Mouse (Mus musculus): ENCODE results near the gene Caskin1. TPM values are rescaled to one million over a fixed set of nuclear protein-coding genes. Genes with fewer than 3 reads are reported as not detected.

The Caskin1 gene
- polyA plus RNA-seq, 1 experiment from 2014 or later, result 6.2 TPM

DNA sequence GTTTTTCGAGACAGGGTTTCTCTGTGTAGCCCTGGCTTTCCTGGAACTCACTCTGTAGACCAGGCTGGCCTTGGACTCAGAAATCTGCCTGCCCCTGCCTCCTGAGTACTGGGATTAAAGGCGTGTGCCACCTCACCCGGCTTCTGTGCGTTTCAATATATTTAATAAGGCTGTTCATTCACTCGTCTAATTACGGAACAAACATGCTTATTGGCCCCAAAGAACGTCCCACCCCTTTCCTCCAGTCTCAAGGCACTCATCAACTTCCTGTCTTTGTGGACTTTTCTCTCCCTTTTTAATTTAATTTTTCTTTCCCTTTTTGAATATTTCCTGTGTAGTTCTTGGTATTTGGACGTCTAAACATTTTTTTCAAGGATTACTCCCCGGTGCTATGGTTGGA, 60.0 kb downstream of the Caskin1 start:
- whole genome bisulfite sequencing, result 45% methylated on average over 9 of the region's 9 CpGs
- no peaks in the 10 kb centered on the region for H3K9me3 ChIP-seq (ENCODE audit: control insufficient read depth, low read length)
- peaks cover 12% of the 10 kb centered on the region for H3K4me1 ChIP-seq (ENCODE audit: control insufficient read depth, insufficient read depth, low read length)
- no peak overlapping the region for H3K4me3 ChIP-seq (ENCODE audit: low read depth, low read length)
- ATAC-seq (ENCODE audit: low FRiP score) (no peak), DNase-seq (ENCODE audit: low spot score, missing footprints) (peak; percentile 83)
- no peak overlapping the region for H3K4me2 ChIP-seq
- H3K27ac ChIP-seq (ENCODE audit: low read depth, low read length), result no peak overlapping the region
- no peaks in the 10 kb centered on the region for H3K36me3 ChIP-seq (ENCODE audit: control insufficient read depth, insufficient read depth, low read length)
- no peak overlapping the region for H3K9ac ChIP-seq (ENCODE audit: low read length)
- H3K27me3 ChIP-seq (ENCODE audit: control insufficient read depth, insufficient read depth, low read length), result peaks cover 14% of the 10 kb centered on the region

DNA sequence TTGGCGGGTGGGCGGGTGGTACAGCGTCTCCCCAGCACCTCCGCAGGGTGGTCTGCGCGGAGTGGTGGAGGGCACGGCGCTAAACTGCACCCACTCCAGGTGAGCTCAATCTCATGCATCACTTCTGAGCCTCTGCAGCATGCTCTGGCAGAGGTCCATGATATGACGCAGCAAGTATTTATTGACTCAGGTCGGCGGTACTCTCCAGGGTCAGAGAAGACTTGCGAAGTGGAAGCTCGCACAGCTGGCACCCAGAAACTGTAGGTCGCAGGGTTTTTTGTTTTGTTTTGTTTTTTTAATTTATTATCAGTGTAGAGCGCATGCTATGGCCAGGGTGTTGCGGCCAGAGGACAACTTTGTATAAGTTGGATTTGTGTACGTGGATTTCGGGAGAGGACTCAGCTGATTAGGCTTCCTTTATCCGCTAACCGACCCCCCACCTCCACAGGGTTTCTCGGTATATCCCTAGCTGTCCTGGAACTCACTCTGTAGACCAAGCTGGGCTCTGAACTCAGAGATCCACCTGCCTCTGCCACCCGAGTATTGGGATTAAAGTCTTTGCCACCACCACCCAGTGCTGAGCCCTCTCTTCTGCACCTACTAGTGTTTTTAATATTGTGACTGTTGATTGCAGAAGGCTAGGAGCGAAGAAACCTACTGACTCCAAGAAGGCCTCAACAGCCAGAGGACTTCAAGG, 60.7 kb downstream of the Caskin1 start:
- Histone ChIP-seq H3K27me3 (ENCODE audit: control insufficient read depth, insufficient read depth, low read length) (peaks cover 14% of the 10 kb centered on the region), H3K4me3 (ENCODE audit: low read depth, low read length) (peak overlapping the region; percentile 69), H3K27ac (ENCODE audit: low read depth, low read length) (no peak overlapping the region), H3K9ac (ENCODE audit: low read length) (peak overlapping the region; percentile 21; the same call in 1 of the 2 replicates), H3K9me3 (ENCODE audit: control insufficient read depth, low read length) (no peaks in the 10 kb centered on the region), H3K36me3 (ENCODE audit: control insufficient read depth, insufficient read depth, low read length) (no peaks in the 10 kb centered on the region), H3K4me1 (ENCODE audit: control insufficient read depth, insufficient read depth, low read length) (peaks cover 12% of the 10 kb centered on the region), H3K4me2 (peak overlapping the region; percentile 48)
- WGBS, result 6% methylated on average over 23 of the region's 23 CpGs
- DNase-seq (ENCODE audit: low spot score, missing footprints) (peak; percentile 85), ATAC-seq (ENCODE audit: low FRiP score) (peak; percentile 0; the same call in 1 of the 2 replicates)

DNA sequence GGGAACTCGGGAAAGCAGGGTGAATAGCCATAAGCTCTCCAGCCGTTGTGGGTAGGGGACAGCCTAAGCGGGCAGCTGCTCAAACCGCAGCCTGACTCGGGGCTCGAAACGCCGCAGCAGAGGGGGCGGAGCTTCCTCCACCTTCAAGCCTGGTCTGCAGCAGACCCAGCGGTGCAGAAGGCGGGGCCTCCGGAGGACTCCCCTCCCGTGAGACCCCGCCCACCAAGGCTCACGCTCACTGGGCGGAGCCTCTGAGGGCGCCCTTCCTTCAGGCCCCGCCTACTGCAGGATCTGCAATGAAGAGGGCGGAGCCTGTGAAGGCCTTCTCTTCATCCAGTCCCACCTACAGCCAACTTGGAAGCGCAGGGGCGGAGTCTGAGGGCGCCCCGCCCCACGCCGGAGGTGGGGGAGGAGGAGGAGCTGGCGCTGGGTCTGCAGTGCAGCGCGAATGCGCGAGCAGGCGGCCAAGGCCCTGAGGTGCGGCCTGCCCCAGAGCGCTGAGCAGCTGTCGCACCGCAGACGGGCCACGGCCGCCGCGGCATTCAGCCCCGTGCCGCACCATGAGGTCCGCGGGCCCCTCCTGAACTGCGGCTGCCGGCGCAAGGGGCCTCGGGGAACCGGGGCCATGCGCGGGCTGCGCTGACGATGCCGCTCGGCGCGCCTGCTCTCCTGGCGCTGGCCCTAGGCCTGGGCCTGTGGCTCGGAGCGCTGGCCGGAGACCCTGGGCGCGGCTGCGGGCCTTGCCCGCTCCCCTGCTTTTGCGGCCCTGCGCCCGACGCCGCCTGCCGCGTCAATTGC, 61.4 kb downstream of the Caskin1 start, which contains the start of gene Pkd1:
Pkd1 (plus strand) TSS at position 217 of the 798 bp plus-strand sequence.
- peaks cover 14% of the 10 kb centered on the region for H3K27me3 ChIP-seq (ENCODE audit: control insufficient read depth, insufficient read depth, low read length)
- no peaks in the 10 kb centered on the region for H3K36me3 ChIP-seq (ENCODE audit: control insufficient read depth, insufficient read depth, low read length)
- H3K9ac ChIP-seq (ENCODE audit: low read length), result peak within 1 kb of the TSS; percentile 82
- peaks cover 12% of the 10 kb centered on the region for H3K4me1 ChIP-seq (ENCODE audit: control insufficient read depth, insufficient read depth, low read length)
- peak within 1 kb of the TSS; percentile 69 for H3K4me3 ChIP-seq (ENCODE audit: low read depth, low read length)
- peak within 1 kb of the TSS; percentile 75 for H3K4me2 ChIP-seq
- peak within 1 kb of the TSS; percentile 94 for H3K27ac ChIP-seq (ENCODE audit: low read depth, low read length)
- no peaks in the 10 kb centered on the region for H3K9me3 ChIP-seq (ENCODE audit: control insufficient read depth, low read length)
- peak; percentile 95 for ATAC-seq (ENCODE audit: low FRiP score)
- under 1% methylated on average over 62 of the region's 72 CpGs for WGBS
- peak; percentile 100 for DNase-seq (ENCODE audit: low spot score, missing footprints)

- peak; percentile 96 for DNase-seq (ENCODE audit: low spot score, missing footprints)
- Histone ChIP-seq H3K27me3 (ENCODE audit: control insufficient read depth, insufficient read depth, low read length) (peaks cover 14% of the 10 kb centered on the region), H3K4me2 (peak overlapping the region; percentile 75), H3K27ac (ENCODE audit: low read depth, low read length) (peak overlapping the region; percentile 94), H3K4me3 (ENCODE audit: low read depth, low read length) (peak overlapping the region; percentile 69), H3K9ac (ENCODE audit: low read length) (peak overlapping the region; percentile 82), H3K9me3 (ENCODE audit: control insufficient read depth, low read length) (no peaks in the 10 kb centered on the region), H3K36me3 (ENCODE audit: control insufficient read depth, insufficient read depth, low read length) (no peaks in the 10 kb centered on the region), H3K4me1 (ENCODE audit: control insufficient read depth, insufficient read depth, low read length) (peaks cover 12% of the 10 kb centered on the region)
- WGBS, result under 1% methylated on average over 44 of the region's 44 CpGs
- ATAC-seq (ENCODE audit: low FRiP score), result peak; percentile 88
Measured at GRCm38 (mm10) chr17:24550416-24551049, 62.1 kb downstream of the Caskin1 start.

DNA sequence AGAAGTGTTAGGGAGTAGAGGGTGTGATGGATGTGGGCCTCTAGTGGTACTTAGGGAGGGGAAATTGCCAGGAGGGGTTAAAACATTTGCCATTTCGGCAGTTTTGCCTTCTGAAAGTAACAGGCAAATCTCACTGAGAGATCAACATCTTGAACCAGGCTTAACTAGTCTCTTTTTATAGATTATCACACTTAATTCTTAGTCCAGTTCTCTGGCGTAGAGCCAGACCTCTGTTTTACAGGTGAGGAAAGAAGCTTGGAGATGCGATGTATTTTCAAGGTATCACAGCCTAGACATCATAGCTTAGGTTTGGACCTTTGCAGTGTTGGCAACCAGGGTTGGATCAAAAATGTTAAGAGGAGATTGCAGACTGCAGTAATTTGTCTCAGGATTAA, 62.6 kb downstream of the Caskin1 start:
- Histone ChIP-seq H3K27ac (ENCODE audit: low read depth, low read length) (peak overlapping the region; percentile 94), H3K27me3 (ENCODE audit: control insufficient read depth, insufficient read depth, low read length) (peaks cover 14% of the 10 kb centered on the region), H3K36me3 (ENCODE audit: control insufficient read depth, insufficient read depth, low read length) (no peaks in the 10 kb centered on the region), H3K9ac (ENCODE audit: low read length) (peak overlapping the region; percentile 82), H3K4me1 (ENCODE audit: control insufficient read depth, insufficient read depth, low read length) (peaks cover 12% of the 10 kb centered on the region), H3K9me3 (ENCODE audit: control insufficient read depth, low read length) (no peaks in the 10 kb centered on the region), H3K4me3 (ENCODE audit: low read depth, low read length) (peak overlapping the region; percentile 69), H3K4me2 (peak overlapping the region; percentile 75)
- DNase-seq (ENCODE audit: low spot score, missing footprints) (no peak), ATAC-seq (ENCODE audit: low FRiP score) (no peak)
- 57% methylated on average over 3 of the region's 3 CpGs for WGBS

DNA sequence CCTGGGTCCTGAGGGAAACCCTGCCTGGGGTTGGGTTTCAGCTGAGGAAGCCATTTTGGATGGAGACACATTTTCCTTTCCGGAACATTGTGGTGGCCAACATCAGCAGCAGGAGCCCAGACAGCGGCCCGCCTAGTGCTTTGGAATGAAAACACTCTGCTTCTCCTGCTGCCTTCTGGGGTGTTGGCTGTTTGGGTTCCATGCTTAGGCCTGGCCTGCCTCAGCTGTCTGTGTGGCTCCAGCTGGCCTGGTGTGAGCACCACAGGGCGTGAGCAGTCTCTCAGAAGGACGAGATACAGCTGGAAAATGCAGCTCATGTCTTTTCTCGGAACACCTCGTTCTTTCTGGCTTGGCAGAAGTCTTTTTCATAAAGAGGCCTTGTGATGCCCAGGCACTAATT, 68.7 kb downstream of the Caskin1 start:
- WGBS, result 93% methylated on average over 7 of the region's 7 CpGs
- H3K4me3 ChIP-seq (ENCODE audit: low read depth, low read length), result no peak overlapping the region
- H3K4me2 ChIP-seq, result no peak overlapping the region
- ATAC-seq (ENCODE audit: low FRiP score), result no peak
- no peak overlapping the region for H3K27ac ChIP-seq (ENCODE audit: low read depth, low read length)
- DNase-seq (ENCODE audit: low spot score, missing footprints), result no peak
- no peak overlapping the region for H3K9ac ChIP-seq (ENCODE audit: low read length)
- no peaks in the 10 kb centered on the region for H3K27me3 ChIP-seq (ENCODE audit: control insufficient read depth, insufficient read depth, low read length)
- H3K4me1 ChIP-seq (ENCODE audit: control insufficient read depth, insufficient read depth, low read length), result peaks cover 17% of the 10 kb centered on the region
- H3K36me3 ChIP-seq (ENCODE audit: control insufficient read depth, insufficient read depth, low read length), result no peaks in the 10 kb centered on the region; the same call in 1 of the 2 replicates
- H3K9me3 ChIP-seq (ENCODE audit: control insufficient read depth, low read length), result no peaks in the 10 kb centered on the region

Other genes starting within 250 kb of the Caskin1 start
- 89.9 and 98.6 TPM in 2 replicates for gene Ccnf, start 237.1 kb upstream of the Caskin1 start, polyA plus RNA-seq (2014; fragmentation: Nextera tagmentation; extraction: Ambion mirVana)
- 0.06 TPM in 1 of 2 replicates, not detected in the other for gene Abca17, start 137.5 kb upstream of the Caskin1 start, polyA plus RNA-seq (2014; fragmentation: Nextera tagmentation; extraction: Ambion mirVana)
- 11.6 and 12.2 TPM in 2 replicates for gene Abca3, start 136.7 kb upstream of the Caskin1 start, polyA plus RNA-seq (2014; fragmentation: Nextera tagmentation; extraction: Ambion mirVana)
- 379 and 380 TPM in 2 replicates for gene Rnps1, start 74.0 kb upstream of the Caskin1 start, polyA plus RNA-seq (2014; fragmentation: Nextera tagmentation; extraction: Ambion mirVana)
- 59.5 and 66.3 TPM in 2 replicates for gene Eci1, start 62.0 kb upstream of the Caskin1 start, polyA plus RNA-seq (2014; fragmentation: Nextera tagmentation; extraction: Ambion mirVana)
- gene Dnase1l2, start 45.5 kb upstream of the Caskin1 start, polyA plus RNA-seq (2014; fragmentation: Nextera tagmentation; extraction: Ambion mirVana), result 1.7 and 2.1 TPM in 2 replicates
- gene E4f1, start 18.3 kb upstream of the Caskin1 start, polyA plus RNA-seq (2014; fragmentation: Nextera tagmentation; extraction: Ambion mirVana), result 10.2 and 14.7 TPM in 2 replicates
- gene Pgp, start 18.2 kb upstream of the Caskin1 start, polyA plus RNA-seq (2014; fragmentation: Nextera tagmentation; extraction: Ambion mirVana), result 60.6 and 67.6 TPM in 2 replicates
- 0.32 TPM in 1 of 2 replicates, not detected in the other for gene Bricd5, start 14.7 kb upstream of the Caskin1 start, polyA plus RNA-seq (2014; fragmentation: Nextera tagmentation; extraction: Ambion mirVana)
- 28.9 and 30.3 TPM in 2 replicates for gene Mlst8, start 9.5 kb upstream of the Caskin1 start, polyA plus RNA-seq (2014; fragmentation: Nextera tagmentation; extraction: Ambion mirVana)
- gene Traf7, start 39.3 kb downstream of the Caskin1 start, polyA plus RNA-seq (2014; fragmentation: Nextera tagmentation; extraction: Ambion mirVana), result 67.1 and 80.8 TPM in 2 replicates
- 1.8 and 2.2 TPM in 2 replicates for gene Rab26, start 45.6 kb downstream of the Caskin1 start, polyA plus RNA-seq (2014; fragmentation: Nextera tagmentation; extraction: Ambion mirVana)
- 11.9 and 18.5 TPM in 2 replicates for gene Pkd1, start 61.2 kb downstream of the Caskin1 start, polyA plus RNA-seq (2014; fragmentation: Nextera tagmentation; extraction: Ambion mirVana)
- 50.6 and 57.6 TPM in 2 replicates for gene Tsc2, start 144.0 kb downstream of the Caskin1 start, polyA plus RNA-seq (2014; fragmentation: Nextera tagmentation; extraction: Ambion mirVana)
- 14.4 and 18.4 TPM in 2 replicates for gene Nthl1, start 144.1 kb downstream of the Caskin1 start, polyA plus RNA-seq (2014; fragmentation: Nextera tagmentation; extraction: Ambion mirVana)
- gene Slc9a3r2, start 161.7 kb downstream of the Caskin1 start, polyA plus RNA-seq (2014; fragmentation: Nextera tagmentation; extraction: Ambion mirVana), result 36.1 and 36.4 TPM in 2 replicates
- not detected in 2 replicates for gene Npw, start 169.9 kb downstream of the Caskin1 start, polyA plus RNA-seq (2014; fragmentation: Nextera tagmentation; extraction: Ambion mirVana)
- 23.5 and 24.9 TPM in 2 replicates for gene Zfp598, start 181.1 kb downstream of the Caskin1 start, polyA plus RNA-seq (2014; fragmentation: Nextera tagmentation; extraction: Ambion mirVana)
- gene Syngr3, start 201.4 kb downstream of the Caskin1 start, polyA plus RNA-seq (2014; fragmentation: Nextera tagmentation; extraction: Ambion mirVana), result 12.7 and 13.4 TPM in 2 replicates
- gene Gfer, start 207.6 kb downstream of the Caskin1 start, polyA plus RNA-seq (2014; fragmentation: Nextera tagmentation; extraction: Ambion mirVana), result 54.8 and 59.6 TPM in 2 replicates
- 0.97 and 1.5 TPM in 2 replicates for gene Noxo1, start 207.6 kb downstream of the Caskin1 start, polyA plus RNA-seq (2014; fragmentation: Nextera tagmentation; extraction: Ambion mirVana)
- gene Tbl3, start 219.1 kb downstream of the Caskin1 start, polyA plus RNA-seq (2014; fragmentation: Nextera tagmentation; extraction: Ambion mirVana), result 91.0 and 97.5 TPM in 2 replicates
- 0.22 TPM in 1 of 2 replicates, not detected in the other for gene Rnf151, start 229.5 kb downstream of the Caskin1 start, polyA plus RNA-seq (2014; fragmentation: Nextera tagmentation; extraction: Ambion mirVana)
- 1,270 and 1,392 TPM in 2 replicates for gene Rps2, start 229.5 kb downstream of the Caskin1 start, polyA plus RNA-seq (2014; fragmentation: Nextera tagmentation; extraction: Ambion mirVana)
- 198 and 210 TPM in 2 replicates for gene Ndufb10, start 235.9 kb downstream of the Caskin1 start, polyA plus RNA-seq (2014; fragmentation: Nextera tagmentation; extraction: Ambion mirVana)
- gene Rpl3l, start 239.2 kb downstream of the Caskin1 start, polyA plus RNA-seq (2014; fragmentation: Nextera tagmentation; extraction: Ambion mirVana), result not detected in 2 replicates
- 19.2 and 23.0 TPM in 2 replicates for gene Msrb1, start 248.0 kb downstream of the Caskin1 start, polyA plus RNA-seq (2014; fragmentation: Nextera tagmentation; extraction: Ambion mirVana)